Mouse (Mus musculus) brain, adult 10 weeks (tissue): ENCODE measurements around the gene Bglap3. TPM values are rescaled to one million over a fixed set of nuclear protein-coding genes. Genes with fewer than 3 reads are reported as not detected.

ENCODE experiments used
- polyA plus RNA-seq: library from polyadenylated mRNA; stranded (reverse); fragments of 350-450 nt; fragmentation: Illumina TruSeq; extraction: RNeasy Lipid Tissue Mini Kit (QIAGEN cat#74804); gene quantifications from one replicate; pipeline ENCODE4 v1.2.3, GENCODE M21; 2015; ENCODE audit warnings: low read depth, low replicate concordance

The Bglap3 gene
- 0.67 TPM for polyA plus RNA-seq

DNA sequence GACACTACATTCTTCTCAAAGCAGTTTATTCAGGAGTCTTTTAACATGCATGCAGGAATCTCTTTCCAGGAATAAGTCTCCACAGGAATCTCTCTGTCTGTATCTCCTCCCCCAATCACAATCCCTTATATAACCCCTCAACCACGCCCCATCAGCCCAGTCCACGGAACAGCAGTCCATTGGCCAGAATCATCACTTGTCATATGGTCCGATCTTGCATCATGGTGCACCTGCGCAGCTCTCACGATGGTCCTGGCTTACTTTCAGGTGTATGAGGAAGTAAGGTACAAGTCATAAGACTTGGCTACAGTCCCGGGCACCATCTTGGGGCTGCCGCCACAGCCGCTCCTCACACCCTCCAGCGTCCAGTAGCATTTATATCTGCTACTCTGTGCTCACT, at the start of gene Bglap3:
TSS of gene Bglap3 (minus strand) at position 101 of the 400 bp plus-strand sequence.

DNA sequence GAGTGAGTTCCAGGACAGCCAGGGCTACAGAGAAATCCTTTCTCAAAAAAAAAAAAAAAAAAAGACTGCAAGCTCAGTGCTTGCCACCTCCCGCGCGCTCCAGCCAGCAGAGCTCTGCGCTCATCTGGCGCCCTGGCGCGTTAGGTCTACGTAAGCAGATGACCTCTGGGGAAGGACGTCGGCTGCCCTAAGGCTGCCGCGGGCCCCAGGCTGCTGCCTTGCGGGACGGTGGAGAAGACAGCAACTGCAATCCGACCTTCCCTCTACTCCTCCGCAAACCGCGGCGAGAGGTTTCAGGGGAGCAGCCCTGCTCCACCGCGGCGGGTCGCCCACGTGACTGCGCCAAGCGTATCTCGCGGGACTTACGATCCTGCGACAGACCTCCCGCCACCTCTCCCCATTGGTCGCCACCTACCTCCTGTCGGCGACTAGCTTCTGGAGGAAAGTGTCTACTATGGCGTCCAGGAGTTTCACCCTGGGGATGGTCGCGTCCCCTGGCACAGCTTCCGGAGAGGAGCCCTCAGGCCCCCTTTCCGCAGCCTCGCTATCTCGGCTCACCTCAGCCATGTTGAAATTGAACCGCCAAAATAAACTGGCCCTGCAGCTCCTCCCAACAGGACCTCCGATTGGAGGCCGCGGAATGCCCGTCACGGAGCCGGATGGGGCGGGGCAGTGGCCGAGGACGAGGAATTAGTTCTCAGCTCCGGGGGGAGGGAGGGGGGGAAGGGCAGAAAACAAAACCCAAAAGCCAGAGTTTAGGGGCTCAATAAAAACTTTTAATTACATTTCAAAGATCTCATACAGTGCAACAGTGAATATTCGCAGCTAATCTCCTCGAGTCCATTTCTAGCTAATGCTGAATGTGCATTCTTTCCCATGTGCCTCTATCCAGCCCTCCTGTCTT, 37.5 kb upstream of the Bglap3 start, which contains the start of gene Pmf1:
TSS of gene Pmf1 (minus strand) at position 591 of the 904 bp plus-strand sequence.

DNA sequence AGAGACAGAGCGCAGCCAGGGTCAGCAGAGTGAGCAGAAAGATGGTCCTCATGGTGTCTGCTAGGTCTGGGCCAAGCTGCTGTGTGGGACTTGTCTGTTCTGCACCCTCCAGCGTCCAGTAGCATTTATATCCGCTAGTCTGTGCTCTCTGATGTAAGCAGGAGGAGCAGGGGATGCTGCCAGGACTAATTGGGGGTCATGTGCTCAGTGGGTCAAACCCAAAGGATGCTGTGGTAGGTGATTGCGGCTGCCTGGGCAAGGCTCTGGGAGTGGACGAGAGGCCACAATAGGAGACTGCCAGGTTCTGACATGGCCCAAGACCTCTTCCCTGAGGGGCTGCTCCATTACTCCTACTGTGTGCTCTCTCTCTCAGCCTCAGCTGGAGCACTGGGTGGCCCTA, 11.8 kb upstream of the Bglap3 start, which contains the start of gene Bglap:
TSS of gene Bglap (minus strand) at position 101 of the 400 bp plus-strand sequence.

DNA sequence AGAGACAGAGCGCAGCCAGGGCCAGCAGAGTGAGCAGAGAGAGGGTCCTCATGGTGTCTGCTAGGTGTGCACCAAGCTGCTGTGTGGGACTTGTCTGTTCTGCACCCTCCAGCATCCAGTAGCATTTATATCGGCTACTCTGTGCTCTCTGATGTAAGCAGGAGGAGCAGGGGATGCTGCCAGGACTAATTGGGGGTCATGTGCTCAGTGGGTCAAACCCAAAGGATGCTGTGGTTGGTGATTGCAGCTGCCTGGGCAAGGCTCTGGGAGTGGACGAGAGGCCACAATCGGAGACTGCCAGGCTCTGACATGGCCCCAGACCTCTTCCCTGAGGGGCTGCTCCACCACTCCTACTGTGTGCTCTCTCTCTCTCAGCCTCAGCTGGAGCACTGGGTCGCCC, 6.1 kb upstream of the Bglap3 start, which contains the start of gene Bglap2:
TSS of gene Bglap2 (minus strand) at position 101 of the 400 bp plus-strand sequence.

DNA sequence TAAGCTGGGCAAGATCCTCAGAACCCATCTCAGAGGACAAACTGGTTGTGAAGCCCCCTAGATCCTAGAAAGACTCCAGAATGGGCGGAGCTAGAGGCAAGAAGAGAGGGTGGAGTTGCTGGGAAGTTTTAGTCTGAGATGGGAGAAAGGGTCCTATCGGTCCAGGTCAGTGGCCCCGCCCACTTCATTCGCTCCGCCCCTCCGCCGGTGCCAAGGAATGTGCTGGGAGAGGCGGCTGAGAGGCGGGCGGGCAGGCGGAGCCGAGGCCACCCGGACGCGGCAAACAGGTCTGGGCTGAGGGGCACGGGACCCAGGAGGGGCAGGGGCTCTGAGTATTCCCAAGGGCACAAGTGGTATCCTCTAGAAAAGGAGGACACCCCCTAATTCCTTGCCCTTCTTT, 8.2 kb downstream of the Bglap3 start, which contains the start of gene Paqr6:
TSS of gene Paqr6 (plus strand) at position 248 of the 400 bp plus-strand sequence.

DNA sequence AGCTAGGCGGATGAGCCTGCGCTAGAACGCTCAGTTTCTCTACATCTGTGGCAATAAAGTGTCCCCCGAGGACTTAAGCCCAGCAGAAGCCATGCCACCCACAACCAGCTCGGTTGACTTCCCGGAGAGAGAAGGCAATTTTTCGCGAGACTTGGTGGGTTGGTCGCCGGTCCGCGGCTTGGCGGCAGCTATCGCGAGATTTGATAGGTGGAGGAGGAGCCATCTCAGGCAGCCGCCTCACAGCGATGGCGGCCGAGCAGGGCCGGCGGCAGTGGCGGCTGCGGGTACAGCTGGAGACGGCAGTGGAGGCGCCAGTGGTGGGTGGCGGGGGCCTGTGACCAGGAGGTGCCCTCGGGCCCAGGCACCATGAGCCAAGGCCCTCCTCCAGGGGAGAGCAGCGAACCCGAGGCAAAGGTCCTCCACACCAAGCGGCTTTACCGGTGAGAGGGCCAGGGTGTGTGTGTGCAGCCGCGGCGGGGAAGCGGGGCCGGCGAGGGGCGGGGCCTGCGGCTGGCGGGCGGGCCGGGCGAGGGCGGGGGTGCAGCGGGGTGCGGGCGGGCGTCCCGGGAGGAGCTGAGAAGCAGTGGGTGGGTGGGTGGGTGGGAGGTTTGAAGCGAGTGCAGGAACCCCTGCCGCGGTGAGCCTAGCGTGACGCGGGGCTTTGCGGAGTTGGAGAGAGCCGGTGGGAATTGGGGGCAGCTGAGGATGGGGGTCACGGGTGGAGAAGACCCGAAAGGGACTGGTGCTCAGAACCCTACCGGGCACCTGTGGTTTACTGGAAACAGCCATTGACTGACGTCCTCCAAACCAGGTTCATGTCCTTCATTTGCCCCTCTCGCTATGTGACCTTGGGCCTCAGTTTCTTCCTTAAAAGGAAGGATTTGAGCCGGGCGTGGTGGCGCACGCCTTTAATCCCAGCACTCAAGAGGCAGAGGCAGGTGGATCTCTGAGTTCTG, 36.2 kb downstream of the Bglap3 start, which contains the start of the genes Tmem79 and Smg5:
TSS of gene Tmem79 (minus strand) at position 91 of the 956 bp plus-strand sequence.
TSS of gene Smg5 (plus strand) at position 203 of the 956 bp plus-strand sequence.

DNA sequence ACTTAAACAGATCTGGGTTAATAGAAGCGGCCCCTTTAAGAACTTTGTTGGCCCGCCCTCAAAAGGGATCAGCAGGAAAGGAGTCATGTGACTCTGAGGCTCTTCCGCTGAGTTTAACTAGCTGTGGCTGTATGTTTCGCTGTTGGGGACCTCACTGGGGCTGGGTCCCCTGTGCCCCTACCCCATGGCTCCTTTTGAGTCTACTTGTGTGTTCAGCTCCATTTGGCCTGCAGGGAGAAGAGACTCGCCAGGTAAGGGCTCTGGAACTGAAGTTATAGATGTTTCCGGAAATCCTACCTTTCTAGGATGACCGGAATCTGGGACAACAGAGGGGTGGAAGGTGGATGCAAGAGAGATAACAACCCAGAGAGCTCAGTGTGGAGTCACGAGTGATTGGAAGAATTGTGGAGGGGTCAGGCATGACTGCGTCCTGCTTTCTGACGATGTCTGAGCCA, 47.6 kb downstream of the Bglap3 start, which contains the start of gene Glmp:
TSS of gene Glmp (plus strand) at position 73 of the 455 bp plus-strand sequence.

Other genes starting within 250 kb of the Bglap3 start
- 113 TPM for gene Mef2d, start 230.4 kb downstream of the Bglap3 start, polyA plus RNA-seq
- not detected for gene Rhbg, start 118.0 kb downstream of the Bglap3 start, polyA plus RNA-seq
- gene Gm38392, start 85.5 kb downstream of the Bglap3 start, polyA plus RNA-seq, result not detected
- gene Tsacc, start 75.7 kb downstream of the Bglap3 start, polyA plus RNA-seq, result 5.0 TPM
- gene Cct3, start 75.6 kb downstream of the Bglap3 start, polyA plus RNA-seq, result 201 TPM
- 103 TPM for gene Glmp, start 47.7 kb downstream of the Bglap3 start, polyA plus RNA-seq
- gene Tmem79, start 36.6 kb downstream of the Bglap3 start, polyA plus RNA-seq, result 0.67 TPM
- gene Smg5, start 36.5 kb downstream of the Bglap3 start, polyA plus RNA-seq, result 60.0 TPM
- 14.8 TPM for gene Paqr6, start 8.2 kb downstream of the Bglap3 start, polyA plus RNA-seq
- gene Bglap2, start 6.0 kb upstream of the Bglap3 start, polyA plus RNA-seq, result not detected
- gene Bglap, start 11.7 kb upstream of the Bglap3 start, polyA plus RNA-seq, result not detected
- gene Pmf1, start 37.6 kb upstream of the Bglap3 start, polyA plus RNA-seq, result 10.5 TPM
- 56.1 TPM for gene Slc25a44, start 52.4 kb upstream of the Bglap3 start, polyA plus RNA-seq
- gene Sema4a, start 88.4 kb upstream of the Bglap3 start, polyA plus RNA-seq, result 41.2 TPM
- 42.8 TPM for gene Lmna, start 137.2 kb upstream of the Bglap3 start, polyA plus RNA-seq
- gene Mex3a, start 159.7 kb upstream of the Bglap3 start, polyA plus RNA-seq, result 1.5 TPM
- gene Rab25, start 175.6 kb upstream of the Bglap3 start, polyA plus RNA-seq, result not detected
- 129 TPM for gene Lamtor2, start 180.3 kb upstream of the Bglap3 start, polyA plus RNA-seq
- gene Ubqln4, start 181.0 kb upstream of the Bglap3 start, polyA plus RNA-seq, result 104 TPM
- 126 TPM for gene Ssr2, start 203.1 kb upstream of the Bglap3 start, polyA plus RNA-seq
- gene Arhgef2, start 233.2 kb upstream of the Bglap3 start, polyA plus RNA-seq, result 156 TPM